In genomic region chr1:171157965-171158364, GRCm38 (mm10) we compare ENCODE assay signal across 39 mouse cellular contexts. TPM values are rescaled to one million over a fixed set of nuclear protein-coding genes. Genes with fewer than 3 reads are reported as not detected.
"Had no signal": no experiment of that assay in that cellular context is flagged by ENCODE, and none has a peak within 500 bp of the region (broad histone marks: within the 10 kb centered on the region; RNA-seq: fewer than 3 reads in every experiment).

No protein-coding gene starts in this region.

- H3K36me3 ChIP-seq: limb, embryonic 10.5 days; limb, embryonic 12.5 days; limb, embryonic 13.5 days; limb, embryonic 15.5 days; liver, embryonic 12.5 days; liver, embryonic 13.5 days; liver, embryonic 15.5 days; lung, embryonic 15.5 days; midbrain, embryonic 10.5 days; midbrain, embryonic 12.5 days; midbrain, embryonic 13.5 days; midbrain, embryonic 15.5 days; neural tube, embryonic 12.5 days had no signal

- H3K4me2 ChIP-seq: limb, embryonic 12.5 days; limb, embryonic 13.5 days; limb, embryonic 15.5 days; liver, embryonic 11.5 days; liver, embryonic 12.5 days; liver, embryonic 13.5 days; liver, embryonic 15.5 days; lung, embryonic 14.5 days; lung, embryonic 15.5 days; midbrain, embryonic 11.5 days; midbrain, embryonic 12.5 days; midbrain, embryonic 13.5 days; midbrain, embryonic 15.5 days; neural tube, embryonic 12.5 days had no signal

- DNase-seq: left cerebral cortex, postnatal 4 days; liver; liver, embryonic 13.5 days; liver, postnatal 0 days; lung, adult 18-20 months; lung, adult 2 months; lung, embryonic 14.5 days; lung, postnatal 10 days; lung, postnatal 14 days; lung, postnatal 36 days; lung, postnatal 4 days; midbrain, embryonic 14.5 days had no signal

- H3K9me3 ChIP-seq: limb, embryonic 10.5 days; limb, embryonic 12.5 days; limb, embryonic 13.5 days; limb, embryonic 15.5 days; liver, embryonic 12.5 days; liver, embryonic 13.5 days; liver, embryonic 15.5 days; lung, embryonic 15.5 days; megakaryocyte, embryonic 14.5 days; midbrain, embryonic 10.5 days; midbrain, embryonic 12.5 days; midbrain, embryonic 13.5 days; midbrain, embryonic 15.5 days; neural tube, embryonic 12.5 days had no signal

- H3K27ac ChIP-seq: limb, embryonic 10.5 days; limb, embryonic 12.5 days; limb, embryonic 13.5 days; limb, embryonic 15.5 days; liver, embryonic 12.5 days; liver, embryonic 13.5 days; liver, embryonic 14.5 days; liver, embryonic 15.5 days; lung, embryonic 15.5 days; macrophage; midbrain, embryonic 10.5 days; midbrain, embryonic 12.5 days; midbrain, embryonic 13.5 days; midbrain, embryonic 15.5 days; neural tube, embryonic 12.5 days had no signal

- H3K4me1 ChIP-seq: midbrain, embryonic 15.5 days had no signal

- H3K9ac ChIP-seq: limb, embryonic 12.5 days; limb, embryonic 13.5 days; limb, embryonic 15.5 days; liver, embryonic 12.5 days; liver, embryonic 13.5 days; liver, embryonic 14.5 days; liver, embryonic 15.5 days; liver, postnatal 0 days; lung, embryonic 14.5 days; lung, embryonic 15.5 days; midbrain, embryonic 12.5 days; midbrain, embryonic 13.5 days; midbrain, embryonic 15.5 days; neural tube, embryonic 12.5 days had no signal

- H3K4me3 ChIP-seq: limb, embryonic 10.5 days; limb, embryonic 12.5 days; limb, embryonic 13.5 days; limb, embryonic 15.5 days; liver, embryonic 12.5 days; liver, embryonic 13.5 days; liver, embryonic 15.5 days; lung, embryonic 15.5 days; megakaryocyte, embryonic 14.5 days; midbrain, embryonic 10.5 days; midbrain, embryonic 12.5 days; midbrain, embryonic 13.5 days; midbrain, embryonic 15.5 days; myocyte; neural tube, embryonic 12.5 days had no signal

RNA-seq across cellular contexts. Expression of gene Mpz, which starts 7.5 kb away (rescaled TPM):
- total RNA-seq: left cerebral cortex, postnatal 10 days; left cerebral cortex, postnatal 14 days; left cerebral cortex, postnatal 25 days; left cerebral cortex, postnatal 36 days; left cerebral cortex, postnatal 4 days; megakaryocyte progenitor cell, adult 5-6 weeks; megakaryocyte, adult 5-6 weeks; megakaryocyte-erythroid progenitor cell, adult 5-6 weeks; monocyte, adult 5-6 weeks had no signal
- polyA plus RNA-seq: liver, embryonic 11.5 days; liver, embryonic 13.5 days; liver, embryonic 15.5 days; macrophage had no signal

RNA-seq across cellular contexts. Expression of gene Nr1i3, which starts 55.8 kb away (rescaled TPM):
- total RNA-seq: left cerebral cortex, postnatal 10 days; left cerebral cortex, postnatal 14 days; left cerebral cortex, postnatal 4 days had no signal
- polyA plus RNA-seq: neural tube, embryonic 11.5 days had no signal
